Mouse (Mus musculus) lung, postnatal 10 days (tissue): ENCODE data around the gene 4930535I16Rik.
"Not testable (repeated sequence)": the region's sequence is repeated elsewhere in the genome, so short reads cannot be mapped to it uniquely, and the experiment has no call there.

ENCODE experiments used
- DNase-seq: peaks from one replicate; pipeline ENCODE4 v3.0.0; 2021

The 4930535I16Rik gene

GRCm38 (mm10) chr4:123917548-123918140 is at the start of gene 4930535I16Rik:
TSS of gene 4930535I16Rik (minus strand) at chr4:123918022.
- DNase-seq: peak; percentile 49

- no peak for DNase-seq
Observed at GRCm38 (mm10) chr4:123962721-123963120, 44.9 kb upstream of the 4930535I16Rik start.

GRCm38 (mm10) chr4:123960955-123961354 is 43.1 kb upstream of the 4930535I16Rik start:
- DNase-seq: no peak

DNA sequence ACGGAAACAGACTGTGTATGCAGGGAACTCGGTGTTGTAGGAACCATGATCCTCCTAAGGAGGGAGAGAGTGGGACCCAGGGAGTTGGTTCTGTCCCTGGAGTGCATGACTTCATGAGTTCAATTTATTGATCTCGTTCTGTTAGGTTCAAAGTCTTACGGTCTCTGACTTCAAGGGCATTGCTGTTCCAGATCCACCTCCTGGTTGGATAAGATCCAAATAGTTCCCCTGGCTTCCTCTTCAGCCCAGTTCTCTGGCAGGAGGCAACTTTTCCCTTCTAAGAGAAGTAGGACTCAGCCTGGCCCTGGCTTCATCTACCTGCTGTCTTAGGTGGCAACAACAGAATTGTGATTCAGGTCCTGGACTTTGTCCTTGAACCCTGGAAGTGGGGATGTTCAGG is 40.1 kb upstream of the 4930535I16Rik start:
- DNase-seq: no peak

DNA sequence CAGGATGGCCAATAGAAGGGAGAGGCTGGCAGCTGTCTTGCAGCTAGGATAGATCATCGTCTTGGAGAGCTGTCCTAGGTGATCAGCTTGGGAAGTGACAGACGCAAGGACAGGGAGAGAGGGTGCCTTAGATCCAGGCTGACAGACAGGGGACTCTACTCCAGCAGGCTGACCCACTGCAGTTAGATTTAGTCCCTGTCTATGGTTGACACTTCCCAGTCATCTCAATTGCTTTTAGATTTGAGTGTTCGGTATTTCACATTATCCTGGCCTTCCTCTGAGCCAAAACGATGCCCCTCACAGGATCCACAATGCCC is 39.6 kb upstream of the 4930535I16Rik start:
- DNase-seq: no peak

DNA sequence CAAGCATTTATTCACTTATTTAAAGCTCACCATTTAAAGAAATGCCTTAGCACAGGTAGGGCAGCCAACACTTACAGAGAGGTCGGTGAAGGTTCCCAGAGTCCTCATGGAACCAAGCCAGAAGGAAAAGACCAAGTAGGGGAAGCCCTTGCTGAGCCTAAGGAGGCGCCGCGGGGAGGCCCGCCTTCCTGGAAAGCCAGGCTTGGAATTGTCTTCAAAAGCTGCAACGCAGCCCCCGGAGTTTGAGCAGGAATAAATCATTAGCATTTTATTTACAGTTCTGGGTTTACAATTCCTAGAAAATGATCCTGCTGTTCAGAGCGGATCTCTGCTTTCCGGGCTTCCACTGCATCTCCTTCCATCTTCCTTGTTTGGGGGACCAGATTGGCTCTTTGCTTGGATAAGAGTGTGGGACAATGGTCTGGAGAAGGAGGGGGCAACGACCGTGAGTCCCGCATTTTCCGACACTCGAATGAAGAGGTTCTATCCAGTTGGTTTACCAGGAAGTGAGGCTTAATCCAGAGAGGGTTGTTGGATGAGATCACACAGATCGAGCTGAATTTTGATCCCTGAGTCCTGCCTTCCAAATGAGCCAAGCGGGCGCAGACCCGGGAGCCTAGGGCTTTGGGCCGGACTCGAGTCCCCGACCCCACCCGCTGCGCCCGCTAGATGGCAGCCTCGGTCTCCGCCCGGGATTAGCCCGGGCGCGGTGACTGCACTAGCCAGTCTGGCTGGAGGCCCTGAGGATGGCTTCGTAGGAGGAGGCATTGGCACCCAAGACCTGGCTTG is 39.1 kb upstream of the 4930535I16Rik start:
- peak; percentile 82 for DNase-seq

GRCm38 (mm10) chr4:123952059-123952458 is 34.2 kb upstream of the 4930535I16Rik start:
- DNase-seq: no peak

DNA sequence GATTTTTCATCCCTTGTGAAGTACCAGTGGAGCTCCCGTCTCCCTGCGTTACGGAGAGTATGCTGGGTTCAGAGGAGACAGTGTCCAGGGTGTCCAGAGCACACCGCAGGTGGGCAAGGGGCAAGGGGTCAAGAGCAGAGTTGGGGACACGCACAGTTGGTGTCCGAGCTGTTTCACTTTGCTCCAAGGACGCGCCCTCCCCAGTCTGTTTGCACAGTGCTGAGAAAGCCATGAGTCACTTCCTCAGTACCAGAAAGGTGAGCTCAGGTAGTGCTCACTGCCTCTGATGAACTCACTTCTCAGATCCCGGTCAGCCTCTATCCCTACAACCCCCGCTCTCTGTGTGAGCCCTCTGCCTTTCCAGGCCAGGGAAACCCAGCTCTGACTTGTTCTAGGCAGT is 31.8 kb upstream of the 4930535I16Rik start:
- DNase-seq: no peak

DNA sequence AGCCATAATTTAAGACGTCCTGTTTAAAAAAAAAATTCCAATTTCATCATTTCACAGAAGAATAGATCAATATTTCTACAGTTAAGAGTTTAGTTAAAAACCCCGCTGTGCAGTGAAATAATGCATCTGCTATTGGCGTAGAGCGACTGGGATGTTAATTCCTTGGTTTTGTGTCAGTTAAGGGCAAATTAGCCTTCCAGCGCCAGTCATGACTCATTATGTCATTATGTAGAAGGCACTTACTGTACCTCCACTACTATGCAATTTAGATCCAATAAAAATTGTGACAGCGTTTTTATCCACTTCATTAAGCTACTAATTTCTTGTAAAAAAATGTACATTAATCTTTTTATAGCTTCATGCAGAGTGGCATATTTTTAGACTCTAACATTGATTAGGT is 31.1 kb upstream of the 4930535I16Rik start:
- DNase-seq: no peak

DNA sequence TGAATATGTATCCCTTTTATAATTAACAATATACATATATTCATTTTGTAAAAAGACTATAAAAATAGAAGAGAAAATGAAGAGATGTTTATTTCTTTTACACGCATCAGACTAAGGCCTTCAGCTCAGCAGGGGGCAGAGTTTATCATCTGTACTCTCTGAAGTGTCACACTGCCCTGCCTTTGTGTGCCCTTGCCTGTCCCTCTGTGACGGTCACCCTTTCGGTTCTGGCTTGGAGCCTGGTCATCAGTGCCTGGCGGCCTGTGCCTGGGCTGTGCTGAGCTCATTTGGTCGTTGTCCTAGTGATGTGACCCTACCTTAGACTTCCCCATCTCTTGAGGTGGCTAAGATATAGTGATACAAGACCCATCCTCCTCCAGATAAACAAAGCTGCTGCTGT is 29.3 kb upstream of the 4930535I16Rik start:
- DNase-seq: no peak

DNA sequence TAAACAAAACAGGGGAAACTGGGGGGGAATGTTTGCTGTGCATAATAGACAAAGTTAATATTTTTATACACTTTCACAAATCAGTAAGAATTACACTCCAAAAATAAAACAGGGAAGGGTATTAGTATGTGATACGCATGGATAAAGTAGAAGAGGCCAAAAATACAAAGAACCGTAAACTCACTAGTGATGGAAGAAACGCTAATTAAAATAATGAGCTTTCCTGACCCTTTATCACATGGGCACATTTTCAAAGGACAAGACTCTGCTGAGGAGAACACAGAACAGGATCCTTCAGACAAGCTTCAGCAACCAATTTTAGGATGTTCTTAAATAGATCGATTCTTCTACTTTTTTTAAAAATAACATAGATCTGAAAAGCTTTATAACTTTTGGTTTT is 28.9 kb upstream of the 4930535I16Rik start:
- no peak for DNase-seq

- DNase-seq: not testable (repeated sequence)
Observed at GRCm38 (mm10) chr4:123940878-123941277, 23.1 kb upstream of the 4930535I16Rik start.

DNA sequence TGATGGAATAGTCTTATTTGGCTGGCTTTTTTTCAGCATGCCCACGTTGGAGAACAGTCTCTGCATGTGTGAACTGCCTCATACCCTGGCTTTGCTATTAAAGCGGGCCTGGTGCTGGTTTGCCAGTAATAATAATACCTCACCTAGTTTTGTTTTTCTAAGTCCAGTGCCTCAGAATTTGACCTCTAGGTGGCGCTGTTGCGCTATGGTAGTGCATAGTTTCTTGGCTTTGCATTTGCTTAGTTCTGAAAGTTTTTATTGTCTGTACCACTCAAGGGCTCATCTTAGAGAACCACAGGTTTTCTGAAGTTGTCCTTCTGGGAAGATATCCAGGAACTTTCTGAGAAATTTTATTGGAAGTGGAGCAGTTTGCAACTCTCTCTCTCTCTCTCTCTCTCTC is 22.0 kb upstream of the 4930535I16Rik start:
- DNase-seq: peak; percentile 77

DNA sequence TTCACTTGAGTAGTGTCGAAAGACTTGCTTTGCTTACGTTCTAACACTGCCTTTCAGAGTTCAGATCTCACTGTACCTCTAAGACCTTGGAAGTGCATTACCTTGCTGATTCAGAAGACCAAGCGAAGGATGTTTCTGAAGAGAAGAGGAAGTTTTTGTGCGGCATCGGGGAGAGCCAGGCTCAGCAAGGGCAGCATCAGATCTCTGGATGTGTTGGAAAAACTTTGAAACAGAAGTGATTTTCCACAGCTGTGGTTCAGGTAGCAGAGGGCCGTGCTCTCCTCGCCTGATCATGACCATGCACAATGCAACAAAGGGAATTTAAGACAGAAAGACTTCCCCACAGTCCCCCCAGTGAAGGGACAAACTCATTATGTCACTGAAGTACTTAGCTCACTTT is 18.2 kb upstream of the 4930535I16Rik start:
- no peak for DNase-seq

DNA sequence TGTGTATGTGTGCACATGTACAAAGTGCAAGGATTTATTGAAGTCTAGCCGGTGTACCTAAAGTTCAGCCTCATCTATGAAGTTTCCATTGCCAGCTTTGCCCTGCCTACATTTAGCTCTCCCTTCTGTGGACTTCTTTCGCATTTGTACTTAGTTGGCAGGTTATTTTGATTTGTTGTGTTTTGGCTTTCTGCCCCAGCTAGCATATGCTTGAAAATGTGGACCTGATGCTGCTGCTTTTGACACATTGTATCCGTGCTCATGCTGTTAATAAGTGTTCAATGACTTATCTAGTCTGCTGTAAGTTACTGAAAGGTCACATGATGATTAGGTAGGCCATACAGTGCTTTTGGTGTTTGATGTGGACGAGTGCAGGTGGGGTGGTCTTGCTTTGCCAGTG is 16.5 kb upstream of the 4930535I16Rik start:
- DNase-seq: no peak

DNA sequence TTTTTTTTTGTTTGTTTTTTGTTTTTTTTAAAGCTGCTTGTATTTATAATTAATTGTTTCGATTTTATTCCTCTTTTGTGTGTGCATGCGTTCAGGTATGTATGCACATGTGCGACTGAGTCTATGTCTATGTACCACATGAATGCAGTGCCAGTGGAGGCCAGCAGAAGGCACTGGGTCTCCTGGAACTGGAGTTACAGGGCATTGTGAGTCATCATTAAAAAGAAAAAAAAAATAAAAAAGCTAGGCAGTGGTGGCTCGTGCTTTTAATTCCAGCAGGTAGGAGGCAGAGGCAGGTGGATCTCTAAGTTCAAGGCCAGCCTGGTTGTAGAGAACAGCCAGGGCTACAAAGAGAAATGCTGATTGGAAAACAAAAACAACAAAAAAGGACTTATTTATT is 12.2 kb upstream of the 4930535I16Rik start:
- DNase-seq: no peak

- DNase-seq: no peak
Observed at GRCm38 (mm10) chr4:123927961-123928360, 10.1 kb upstream of the 4930535I16Rik start.

- DNase-seq: no peak
Observed at GRCm38 (mm10) chr4:123921055-123921565, 3.3 kb upstream of the 4930535I16Rik start.

DNA sequence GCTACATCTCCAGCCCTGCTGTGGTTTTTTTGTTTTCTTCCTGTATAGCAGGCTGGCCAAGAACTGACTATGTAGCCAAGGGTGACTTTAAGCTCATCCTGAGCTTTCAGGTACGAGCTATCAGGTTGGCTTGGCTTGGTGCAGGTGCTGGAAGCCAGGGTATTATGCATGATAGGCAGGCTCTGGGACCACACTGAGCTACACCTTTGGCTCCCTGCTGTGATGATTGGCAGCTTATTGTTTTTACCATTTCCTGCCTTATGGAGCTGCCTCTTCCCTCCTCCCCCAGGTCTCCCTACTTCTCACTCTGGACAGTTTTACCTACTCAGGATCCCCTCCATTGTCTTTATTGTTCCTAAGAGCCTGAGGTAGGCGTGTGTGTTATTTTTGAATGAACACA is 1.0 kb upstream of the 4930535I16Rik start:
- DNase-seq: no peak

DNA sequence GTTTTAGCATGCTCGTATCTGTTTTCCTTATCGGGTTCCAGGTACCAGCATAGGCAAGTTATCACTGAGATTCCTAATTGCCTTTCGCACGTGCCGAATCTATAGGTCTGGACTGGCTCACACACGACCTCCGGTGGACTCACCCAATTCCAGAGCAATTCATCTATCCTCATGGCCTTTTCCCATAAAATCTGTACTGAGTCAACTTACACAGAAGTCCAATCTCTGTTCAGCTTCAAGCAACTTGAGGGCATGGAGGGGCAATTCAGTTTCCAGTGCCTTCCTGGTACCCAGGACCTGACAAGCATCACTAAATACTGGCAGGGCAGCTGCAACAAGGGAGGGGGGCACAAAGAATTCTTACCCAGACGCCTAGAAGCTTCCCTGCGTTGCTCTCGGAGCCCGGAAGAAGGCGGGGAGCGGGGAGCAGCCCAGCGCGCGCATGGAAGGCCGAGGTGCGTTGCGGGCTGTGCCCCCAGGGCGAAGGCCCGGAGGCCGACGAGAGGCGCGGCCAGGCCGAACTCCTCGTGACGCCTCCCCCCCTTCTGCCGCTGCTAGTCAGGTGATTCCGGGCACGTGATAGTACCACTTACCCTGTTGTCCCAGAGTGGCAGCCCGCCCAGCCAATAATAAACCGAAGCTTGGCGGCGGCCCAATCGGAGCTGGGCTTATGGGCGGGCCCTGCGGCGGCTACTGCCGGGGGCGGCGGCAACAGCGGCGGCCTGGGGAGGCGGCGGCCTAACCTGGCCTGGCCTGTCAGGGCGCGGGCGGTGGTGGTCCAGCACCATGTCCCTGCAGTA is 874 bp downstream of the 4930535I16Rik start, which contains the start of gene Rragc:
TSS of gene Rragc (plus strand) at position 699 of the 800 bp plus-strand sequence.
- peak; percentile 100 for DNase-seq

GRCm38 (mm10) chr4:123912431-123912830 is 5.4 kb downstream of the 4930535I16Rik start:
- DNase-seq: no peak

DNA sequence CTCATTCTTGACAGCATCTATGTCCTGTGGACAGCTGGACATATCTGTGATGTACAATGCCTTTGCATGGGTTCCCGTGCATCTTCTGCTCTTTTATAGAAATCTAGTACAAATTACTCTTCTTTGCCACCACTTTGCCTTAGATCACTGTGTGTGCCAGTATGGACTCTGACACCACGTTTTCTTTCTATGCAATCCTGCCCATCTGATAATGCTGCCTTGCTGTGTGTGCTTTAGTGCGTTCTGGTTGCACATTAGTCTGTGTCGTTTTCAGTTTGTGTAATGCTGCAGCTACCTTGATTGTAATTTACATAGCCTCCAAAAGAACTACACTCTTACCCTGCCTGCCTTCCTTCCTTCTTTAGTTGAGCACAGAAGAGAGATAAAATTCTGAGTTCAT is 6.3 kb downstream of the 4930535I16Rik start:
- DNase-seq: no peak

GRCm38 (mm10) chr4:123905126-123905668 is 12.6 kb downstream of the 4930535I16Rik start:
- DNase-seq: peak; percentile 47
